Mouse (Mus musculus) layer of hippocampus, adult 9-11 months (tissue): ENCODE results near the gene Slc13a2.
A peak's percentile ranks its signal among the peaks of the same experiment; 100 is the strongest.

Experiments used
- DNase-seq: peaks from one replicate; pipeline ENCODE4 v3.0.0; 2022

Gene Slc13a2

GRCm38 (mm10) chr11:78386508-78387043 lies 35.4 kb downstream of the Slc13a2 start, which contains the start of gene Foxn1:
Gene Foxn1, minus strand, starts transcription at chr11:78386558.
- DNase-seq: no peak

DNA sequence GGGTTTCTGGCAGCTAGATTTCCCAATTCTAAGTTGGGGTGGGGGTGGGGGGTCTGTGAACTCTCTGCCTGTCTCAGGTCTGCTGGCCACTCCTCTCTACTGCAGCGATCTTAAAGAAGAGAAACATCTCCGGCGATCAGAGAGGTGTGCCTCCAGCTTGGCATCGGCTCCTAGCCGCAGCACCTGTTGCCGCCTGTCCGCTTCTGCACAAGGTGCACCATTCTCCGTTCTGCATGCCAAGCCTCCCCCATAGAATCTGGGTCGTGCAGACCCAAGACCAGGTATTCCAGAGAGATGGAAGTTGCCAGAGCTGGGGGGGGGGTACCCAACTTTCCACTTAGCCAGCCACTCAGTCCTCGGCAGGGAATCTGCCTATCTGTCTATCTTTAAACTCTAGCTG lies 36.2 kb downstream of the Slc13a2 start:
- DNase-seq: no peak

- DNase-seq: no peak
These were observed 39.3 kb downstream of the Slc13a2 start for GRCm38 (mm10) chr11:78382701-78383100.

- peak; percentile 59 for DNase-seq
These were observed 39.7 kb downstream of the Slc13a2 start for GRCm38 (mm10) chr11:78382286-78382685.

GRCm38 (mm10) chr11:78380996-78381395 lies 41.0 kb downstream of the Slc13a2 start:
- no peak for DNase-seq

DNA sequence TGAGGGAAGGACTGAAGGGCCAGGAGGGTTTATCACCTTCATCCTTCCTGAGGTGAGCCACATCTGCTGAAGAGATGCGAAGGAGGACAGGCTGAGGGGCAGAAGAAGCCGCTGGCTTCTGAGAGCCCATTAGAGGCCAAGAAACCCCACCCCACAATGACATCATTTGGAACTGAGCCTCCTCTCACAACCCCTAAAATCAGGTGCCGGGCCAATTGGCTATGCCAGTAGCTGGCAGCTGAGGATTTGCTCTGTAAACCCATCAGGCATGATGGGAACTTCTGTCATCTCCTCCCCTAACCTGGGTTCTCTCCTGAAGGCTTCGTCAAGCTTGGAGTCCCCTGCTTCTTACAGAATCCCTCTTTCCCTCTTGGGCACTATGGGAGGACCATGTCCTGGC lies 41.7 kb downstream of the Slc13a2 start:
- DNase-seq: no peak

- DNase-seq: no peak
These were observed 44.4 kb downstream of the Slc13a2 start for GRCm38 (mm10) chr11:78377549-78378159.

DNA sequence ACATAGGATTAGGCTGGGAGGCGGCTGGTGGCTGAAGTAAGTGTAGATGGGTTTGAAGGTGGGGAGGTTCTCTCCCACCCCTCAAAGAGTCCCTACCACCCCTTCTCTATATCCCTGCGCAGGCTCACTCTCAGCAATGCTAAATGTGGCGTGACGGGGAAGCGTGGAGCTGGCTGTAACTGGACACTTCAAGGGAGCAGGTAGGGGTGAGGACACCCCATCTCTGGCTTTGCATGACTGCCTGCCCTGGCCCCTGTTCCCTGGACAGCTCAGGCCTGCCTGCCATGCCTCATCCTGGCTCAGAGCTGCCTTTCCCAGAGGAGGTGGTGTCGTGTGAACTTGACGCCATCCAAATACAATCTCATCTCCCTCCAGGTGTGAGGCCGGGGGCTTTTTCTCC lies 47.9 kb downstream of the Slc13a2 start:
- DNase-seq: no peak

GRCm38 (mm10) chr11:78372610-78373009 lies 49.4 kb downstream of the Slc13a2 start:
- no peak for DNase-seq

GRCm38 (mm10) chr11:78372166-78372565 lies 49.9 kb downstream of the Slc13a2 start:
- DNase-seq: no peak

DNA sequence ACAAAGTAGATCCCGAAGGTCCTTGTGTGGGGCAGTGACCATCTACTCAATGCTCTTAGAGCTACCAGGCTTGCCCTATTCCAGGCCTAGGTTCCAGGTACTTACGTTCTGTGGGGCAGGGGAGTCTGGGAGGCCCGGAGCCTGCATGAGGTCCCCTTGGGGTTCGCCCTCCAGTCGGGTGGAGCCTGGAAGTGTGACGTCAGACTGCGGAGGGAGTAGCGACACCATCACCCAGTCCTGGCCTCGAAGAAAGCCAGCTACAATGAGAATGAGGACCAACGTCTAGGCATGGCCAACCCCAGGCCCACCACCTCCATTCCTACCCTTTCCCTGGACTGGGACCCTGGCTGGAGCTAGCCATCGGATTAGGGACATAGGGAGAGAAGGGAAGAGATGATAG lies 50.3 kb downstream of the Slc13a2 start:
- DNase-seq: no peak

DNA sequence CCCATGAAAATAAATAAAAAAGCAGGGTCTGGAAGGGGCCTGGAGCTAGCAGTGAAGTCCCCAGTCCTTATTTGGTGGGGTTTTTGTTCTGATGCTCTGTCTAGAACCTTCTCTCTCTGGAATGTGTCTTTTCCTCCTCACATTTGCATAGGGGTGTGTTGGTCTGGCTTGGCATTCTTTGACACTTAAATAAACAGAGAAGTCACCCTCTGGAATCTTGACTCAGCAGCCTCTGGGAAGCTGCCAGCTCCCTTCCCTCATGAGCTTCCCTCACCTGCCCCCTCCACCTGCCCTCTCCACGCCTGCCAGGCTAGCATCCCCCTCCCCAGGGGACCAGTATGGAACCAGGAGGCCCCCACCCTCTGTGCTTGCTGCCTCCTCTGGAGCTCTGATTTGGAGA lies 51.6 kb downstream of the Slc13a2 start:
- DNase-seq: no peak

DNA sequence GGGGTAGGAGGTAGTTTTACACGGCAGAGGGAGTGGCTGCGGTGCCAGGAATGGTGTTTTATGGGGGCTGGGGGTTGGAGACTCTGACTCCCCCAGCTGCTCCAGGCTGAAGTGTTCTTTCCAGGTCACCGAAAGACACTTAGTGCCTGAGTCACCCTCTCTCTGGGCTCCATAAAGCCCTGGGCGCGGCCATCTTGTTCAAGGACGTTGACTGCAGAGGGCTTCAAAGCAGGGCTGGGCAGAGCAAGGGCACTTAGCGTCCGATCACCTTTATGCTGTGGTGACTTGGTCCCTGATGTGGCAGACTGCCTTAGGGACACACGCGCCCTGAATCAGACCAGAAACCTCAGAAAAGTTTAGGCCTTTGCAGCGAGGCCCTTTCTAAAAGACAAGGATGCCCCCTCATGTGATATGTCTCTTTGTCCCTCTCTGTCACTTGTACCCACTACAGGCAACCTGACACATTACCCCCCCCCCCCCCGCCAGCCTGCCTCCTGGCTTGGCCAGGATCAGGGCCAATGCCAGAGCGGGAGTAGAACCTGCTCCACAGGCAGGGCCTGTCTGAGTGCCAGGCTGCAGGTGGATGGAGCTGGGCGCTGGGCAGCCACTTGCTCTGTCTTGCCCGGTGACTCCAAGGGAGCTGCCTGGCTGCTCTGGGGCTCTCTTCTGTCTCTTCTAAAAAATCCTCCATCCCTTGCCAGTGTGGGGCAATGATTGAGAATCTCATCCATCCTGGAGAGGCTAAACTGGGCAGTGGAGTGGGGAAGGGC lies 54.4 kb downstream of the Slc13a2 start:
- DNase-seq: no peak

GRCm38 (mm10) chr11:78364103-78364502 lies 57.9 kb downstream of the Slc13a2 start:
- DNase-seq: no peak

DNA sequence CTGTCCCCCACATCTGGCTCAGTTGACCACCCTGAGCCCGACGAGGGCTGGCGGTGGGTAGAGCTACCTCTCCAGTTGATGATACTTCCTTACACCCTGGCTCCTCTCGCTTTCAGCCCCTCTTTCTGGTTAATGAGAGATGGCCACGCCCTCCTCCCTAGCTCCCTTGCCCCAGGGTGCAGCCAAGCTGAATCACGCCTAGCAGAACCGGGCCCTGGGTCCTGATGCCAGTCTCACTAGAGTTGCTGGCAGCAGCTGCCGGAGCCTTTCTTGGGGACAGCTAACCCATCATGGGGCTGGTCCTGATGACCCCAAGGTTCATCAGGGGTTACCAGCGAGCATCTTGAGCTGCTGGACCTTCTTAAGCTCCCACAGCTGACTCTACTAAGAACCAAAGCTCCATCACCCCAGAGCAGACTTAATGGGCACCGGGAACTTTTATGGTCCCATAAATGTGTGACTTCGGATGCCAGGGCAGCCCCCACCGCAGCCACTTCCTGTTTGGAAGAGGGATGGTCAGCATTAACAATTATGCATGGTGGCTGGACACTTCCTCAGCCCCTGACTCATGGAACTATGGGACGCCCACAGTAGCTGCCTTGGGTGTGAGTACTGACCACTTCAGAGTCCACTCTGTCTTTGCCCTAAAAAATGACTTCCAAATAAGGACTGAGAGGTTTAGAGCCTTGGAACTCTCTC lies 58.6 kb downstream of the Slc13a2 start:
- DNase-seq: no peak

DNA sequence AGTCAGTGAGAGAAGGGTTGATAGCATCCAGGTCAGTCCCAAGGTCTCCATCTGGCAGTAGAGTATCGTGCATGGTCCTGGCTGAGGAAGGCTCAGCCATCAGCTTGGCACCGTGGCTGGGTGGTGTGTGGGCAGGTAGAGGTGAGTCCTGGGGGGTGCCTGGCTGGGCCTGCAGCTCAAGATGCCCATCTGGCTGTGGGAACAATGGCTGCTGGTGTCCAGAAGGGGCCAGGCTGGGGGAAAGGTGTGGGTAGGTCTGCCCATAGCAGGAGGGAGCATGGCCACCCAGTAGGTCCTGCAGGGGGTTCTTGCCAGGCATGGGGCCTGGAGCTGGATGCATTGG lies 61.3 kb downstream of the Slc13a2 start:
- DNase-seq: no peak

GRCm38 (mm10) chr11:78360125-78360788 lies 61.8 kb downstream of the Slc13a2 start:
- DNase-seq: peak; percentile 66

- no peak for DNase-seq
These were observed 63.5 kb downstream of the Slc13a2 start for GRCm38 (mm10) chr11:78358330-78359007.

DNA sequence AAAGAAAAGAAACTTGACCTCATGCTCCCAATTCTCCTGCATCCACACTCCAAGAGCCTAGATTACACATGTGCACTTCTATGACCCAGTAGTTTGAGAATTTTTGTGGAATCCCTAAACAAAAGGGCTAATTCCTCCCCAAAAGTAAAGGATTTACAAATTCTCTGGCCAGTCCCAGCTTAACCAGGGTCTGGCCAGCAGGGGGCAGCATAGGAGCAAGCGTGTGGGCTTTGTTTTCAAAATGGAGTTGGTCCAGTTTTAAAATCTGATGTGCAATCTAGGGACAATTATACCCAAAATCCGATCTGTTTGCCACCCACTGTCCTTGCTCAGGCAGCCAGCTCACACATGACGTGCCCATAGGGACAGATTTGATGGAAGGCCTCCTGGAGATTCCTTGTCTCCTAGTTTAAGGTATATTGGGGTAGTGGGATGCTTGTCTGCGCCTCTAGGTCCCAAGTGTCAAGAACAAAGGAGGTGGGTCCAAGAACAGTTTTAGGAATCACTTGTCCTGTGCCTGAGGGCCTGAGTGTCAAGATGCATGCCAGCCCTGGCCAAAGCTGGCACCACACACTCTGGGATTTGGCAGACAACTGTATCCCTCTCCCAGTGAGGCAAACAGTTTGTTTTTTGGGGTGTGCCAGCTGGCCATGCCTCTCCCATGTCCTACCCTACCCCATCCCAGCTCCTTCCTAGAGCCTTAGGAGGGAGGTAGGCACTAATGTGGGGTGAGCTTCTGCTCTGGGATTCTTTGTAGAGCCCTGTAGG lies 66.4 kb downstream of the Slc13a2 start:
- DNase-seq: no peak

- no peak for DNase-seq
These were observed 67.1 kb downstream of the Slc13a2 start for GRCm38 (mm10) chr11:78354905-78355304.

DNA sequence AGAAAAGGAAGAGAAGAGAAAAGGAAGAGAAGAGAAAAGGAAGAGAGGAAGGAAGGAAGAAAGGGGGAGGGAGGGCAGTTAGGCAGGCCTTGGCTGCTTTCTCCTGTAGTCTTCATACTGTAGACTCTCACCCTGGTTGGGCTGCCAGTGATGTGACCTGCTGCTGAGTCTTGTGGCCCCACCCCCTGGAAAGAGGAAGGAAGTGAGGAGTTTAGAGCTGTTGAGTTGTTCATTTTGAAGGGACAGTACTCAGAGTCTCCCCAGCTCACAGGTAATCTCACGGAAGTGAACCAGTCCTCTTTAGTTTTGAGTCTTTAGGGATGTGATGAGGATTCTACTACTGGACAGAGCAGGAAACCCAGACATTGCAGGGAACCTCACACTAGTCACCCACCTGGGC lies 68.9 kb downstream of the Slc13a2 start:
- DNase-seq: no peak
